Mouse (Mus musculus) kidney, adult 2 months (tissue): Measurements from ENCODE around the gene Rrp1b.
A peak's percentile ranks its signal among the peaks of the same experiment; 100 is the strongest.

Experiments used
- CTCF ChIP-seq: fragments of 200-500 bp; conservative IDR thresholded peaks from 2 replicates; pipeline ENCODE4 v1.5.1; 2011; ENCODE audit warnings: low read depth, mild to moderate bottlenecking, control low read depth, low read length, moderate library complexity, mixed read lengths; ENCODE audit not compliant: insufficient read depth, insufficient read length
- POLR2A ChIP-seq: fragments of 200-500 bp; IDR thresholded peaks from one replicate; pipeline ENCODE4 v1.6.1; 2011; ENCODE audit warnings: low read depth, low read length, control low read depth

DNA sequence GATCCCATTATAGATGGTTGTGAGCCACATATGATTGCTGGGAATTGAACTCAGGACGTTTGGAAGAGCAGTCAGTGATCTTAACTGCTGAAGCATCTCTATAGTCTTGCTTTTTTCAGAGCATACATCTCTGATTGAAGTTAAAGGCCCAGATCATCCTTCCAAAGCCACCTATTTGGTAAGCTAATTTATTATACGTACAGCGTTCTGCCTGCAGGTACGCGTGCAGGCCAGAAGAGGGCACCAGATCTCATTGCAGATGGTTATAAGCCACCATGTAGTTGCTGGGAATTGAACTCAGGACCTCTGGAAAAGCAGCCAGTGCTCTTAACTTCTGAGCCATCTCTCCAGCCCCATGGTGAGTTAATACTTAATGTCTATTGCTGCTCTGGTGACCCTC is 57.0 kb downstream of the Rrp1b start:
- TF ChIP-seq CTCF (peak; percentile 39; the same call in 1 of the 2 replicates), POLR2A (no peak)
